Mouse (Mus musculus): ENCODE measurements at regions not wholly inside any gene's neighbourhood (a gene's known extent, or its start where the extent isn't known, plus 50 kb on each side); places are given as distances from the start of the nearest gene placed in this dataset.

DNA sequence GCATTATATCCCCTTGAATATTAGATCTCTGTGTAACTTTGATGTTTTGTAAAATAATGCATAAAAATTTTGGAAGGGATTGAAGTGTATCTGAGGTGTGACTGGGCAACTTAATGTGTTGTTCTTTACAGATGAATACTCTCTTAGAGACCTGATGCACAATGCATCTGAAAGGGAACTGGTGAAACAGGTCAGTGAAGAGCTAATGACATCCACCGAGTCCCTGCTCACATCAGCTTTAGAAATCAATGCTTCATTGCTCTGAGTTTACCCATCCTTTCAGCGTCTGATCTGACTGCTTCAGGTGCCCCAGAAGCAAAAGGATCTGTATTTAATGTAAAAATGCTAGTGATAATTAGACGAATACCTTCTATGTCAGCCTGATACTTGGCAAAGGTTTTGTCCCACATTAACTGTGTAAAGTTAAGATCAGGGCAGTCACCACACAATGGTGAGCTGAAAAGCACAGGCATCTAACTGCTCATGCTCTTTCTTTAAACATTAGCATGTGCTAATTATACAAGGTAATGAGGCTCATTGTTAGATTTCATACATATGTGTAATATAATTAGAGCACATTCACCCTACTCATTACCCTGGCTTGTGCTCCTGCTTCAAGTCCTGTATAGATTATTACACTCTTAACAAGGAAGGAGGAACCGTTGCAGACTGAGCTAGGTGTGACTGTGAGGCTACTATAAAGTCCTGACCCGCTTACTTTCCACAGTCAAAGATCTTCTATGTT is 204.6 kb upstream of the Tlr4 start:
- no peak for DNase-seq (ENCODE audit: low spot score)

- DNase-seq (ENCODE audit: low spot score): no peak
Observed at GRCm38 (mm10) chr4:66618811-66619440, 208.5 kb upstream of the Tlr4 start.

GRCm38 (mm10) chr4:66617743-66618736 is 209.3 kb upstream of the Tlr4 start:
- no peak for DNase-seq (ENCODE audit: low spot score)

DNA sequence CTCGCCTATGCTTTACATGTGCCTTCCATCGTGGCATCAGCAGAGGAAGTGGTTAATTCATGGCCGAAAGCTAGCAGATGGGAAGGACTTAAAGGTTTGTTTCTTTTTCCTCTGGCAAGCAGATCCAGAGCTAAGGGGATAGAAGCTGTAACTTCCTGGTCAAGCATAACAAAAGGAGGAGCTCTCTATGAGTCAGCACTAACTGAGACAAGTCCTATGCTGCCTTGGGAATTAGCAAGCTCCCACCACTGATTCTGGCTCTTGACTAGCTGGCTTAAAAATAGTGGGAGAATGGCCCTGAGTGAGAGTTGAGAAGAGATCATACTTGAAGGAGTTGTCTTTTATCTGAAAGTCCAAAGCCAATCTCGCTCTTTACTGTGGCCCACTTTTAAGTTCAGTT is 210.3 kb upstream of the Tlr4 start:
- no peak for DNase-seq (ENCODE audit: low spot score)

- DNase-seq (ENCODE audit: low spot score): no peak
Observed at GRCm38 (mm10) chr4:66604849-66605248, 200.4 kb upstream of the Astn2 start.

GRCm38 (mm10) chr4:66598737-66599136 is 194.3 kb upstream of the Astn2 start:
- DNase-seq (ENCODE audit: low spot score): no peak

DNA sequence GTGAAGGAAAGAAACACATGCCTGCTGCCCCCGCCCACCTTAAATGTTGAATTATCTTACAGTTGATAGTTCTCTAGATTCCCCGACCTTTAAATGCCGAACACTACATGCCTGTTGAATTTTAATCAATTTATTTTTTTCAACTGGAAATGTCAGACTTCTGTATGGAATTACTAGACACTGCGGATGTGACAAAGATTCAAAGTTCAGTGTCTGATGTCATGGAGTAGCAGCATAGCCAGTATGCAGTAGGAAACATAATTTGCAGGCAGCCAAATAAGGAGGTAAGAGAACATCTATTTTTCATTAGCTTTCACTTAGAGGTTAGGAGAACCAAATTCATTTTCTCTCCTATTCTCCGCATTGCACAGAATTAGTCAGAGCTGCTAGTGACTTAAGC is 182.2 kb upstream of the Astn2 start:
- DNase-seq (ENCODE audit: low spot score): no peak

DNA sequence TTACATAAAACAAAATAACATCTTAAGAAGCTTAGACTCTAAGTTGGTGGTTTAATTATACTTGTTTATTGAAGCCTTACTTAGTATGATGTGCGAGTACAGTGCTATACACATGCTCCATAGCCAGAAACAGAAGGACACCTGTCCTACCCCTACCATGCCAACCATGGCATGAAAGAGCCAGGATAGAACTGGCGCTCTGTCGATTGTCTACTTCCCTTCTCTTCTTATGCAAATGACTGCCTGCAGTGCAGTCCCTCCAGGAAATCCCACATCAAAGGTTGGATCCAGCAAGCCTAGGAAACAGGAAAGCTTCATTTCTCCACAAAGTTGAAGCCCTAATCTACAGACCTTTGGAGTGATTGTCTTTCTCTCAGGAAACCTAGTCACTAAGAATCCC is 181.8 kb upstream of the Astn2 start:
- DNase-seq (ENCODE audit: low spot score): no peak

DNA sequence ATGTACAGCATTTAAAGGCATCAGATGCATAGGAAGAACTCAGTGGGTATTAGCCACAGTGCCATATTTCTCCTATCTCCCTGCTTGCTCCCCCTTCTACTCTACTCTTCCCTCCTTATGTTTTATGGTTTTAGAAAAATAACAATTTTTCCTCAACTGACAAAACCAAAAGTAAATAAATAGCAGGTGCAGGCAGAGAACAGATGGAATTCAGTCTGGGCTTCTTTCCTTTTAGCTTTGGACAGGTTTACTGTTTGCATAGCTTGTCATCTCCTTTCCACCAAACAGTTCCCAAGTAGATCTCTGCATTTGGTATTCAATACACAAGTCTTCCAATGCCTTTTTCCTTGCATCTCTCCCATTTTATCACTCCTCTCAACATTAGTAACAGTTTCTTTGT is 152.5 kb upstream of the Astn2 start:
- no peak for DNase-seq (ENCODE audit: low spot score)

DNA sequence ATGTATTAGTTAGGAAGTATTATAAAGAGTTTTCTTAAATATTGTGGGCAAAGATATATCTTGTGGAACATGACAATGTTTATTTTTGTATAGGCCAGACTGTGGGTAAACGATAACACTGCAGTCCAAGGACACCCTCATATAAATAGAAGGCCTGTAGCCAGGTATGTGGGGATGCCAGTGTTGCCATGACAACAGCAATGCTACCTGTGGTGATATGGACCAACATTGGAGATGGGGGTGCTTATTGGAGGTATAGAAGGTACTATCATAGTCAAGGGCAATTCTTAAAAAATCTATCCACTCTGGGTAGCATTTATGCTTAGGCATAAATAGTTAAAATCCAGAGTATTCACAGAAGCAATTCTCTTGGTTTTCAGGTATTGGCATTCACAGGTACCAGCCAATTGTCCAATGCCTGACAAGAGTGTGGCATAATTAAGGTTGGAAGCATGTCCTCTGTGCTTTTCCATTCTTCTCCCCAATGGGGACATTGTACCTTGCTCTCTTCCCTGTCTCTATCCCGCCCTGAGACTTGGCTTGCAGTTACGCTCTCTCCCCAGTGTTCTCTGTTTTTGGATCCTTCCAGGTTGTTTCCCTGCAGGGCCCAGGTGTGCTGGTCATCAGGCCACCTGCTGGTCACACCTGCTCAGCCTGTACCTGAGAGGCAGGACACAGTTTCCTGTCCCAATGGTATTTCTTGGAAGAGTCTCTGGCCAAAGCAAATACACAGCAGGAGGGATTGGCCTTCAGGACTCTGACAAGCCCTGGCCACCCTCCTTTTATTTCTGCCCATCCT is 146.1 kb upstream of the Astn2 start:
- no peak for DNase-seq (ENCODE audit: low spot score)

DNA sequence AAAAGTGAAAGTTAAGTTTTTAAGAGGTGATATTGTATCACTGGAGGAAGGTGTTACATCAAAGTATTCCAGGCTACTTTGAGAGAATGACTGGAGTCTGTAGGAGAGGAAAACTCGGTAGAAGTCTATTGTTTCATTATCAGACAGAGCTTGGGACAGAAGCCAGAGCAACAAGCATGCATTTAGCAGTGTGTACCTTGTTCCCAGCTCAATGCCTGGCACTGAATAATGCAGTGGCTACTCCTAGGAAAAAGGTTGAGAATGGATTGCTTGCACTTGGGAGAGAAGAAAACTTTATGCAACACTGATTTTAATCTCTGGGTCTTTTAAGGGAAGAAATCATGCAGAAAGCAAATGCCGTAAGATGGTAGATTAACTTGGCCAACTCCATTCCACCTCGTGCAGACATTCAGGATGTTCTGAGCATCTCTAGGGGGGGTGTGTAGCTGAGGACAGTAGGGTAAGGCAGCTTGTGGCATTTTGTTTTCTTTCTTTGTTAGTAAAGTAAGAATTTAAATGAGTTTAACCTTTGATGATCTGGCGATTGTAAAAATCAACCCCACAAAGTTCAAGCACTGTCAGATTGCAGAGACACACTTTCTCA is 138.5 kb upstream of the Astn2 start:
- DNase-seq (ENCODE audit: low spot score): no peak

- DNase-seq (ENCODE audit: low spot score): no peak
Observed at GRCm38 (mm10) chr4:66524456-66524855, 120.0 kb upstream of the Astn2 start.

- no peak for DNase-seq (ENCODE audit: low spot score)
Observed at GRCm38 (mm10) chr4:66523886-66524245, 119.5 kb upstream of the Astn2 start.

- no peak for DNase-seq (ENCODE audit: low spot score)
Observed at GRCm38 (mm10) chr4:66523238-66523885, 119.0 kb upstream of the Astn2 start.

- DNase-seq (ENCODE audit: low spot score): no peak
Observed at GRCm38 (mm10) chr4:66522097-66522809, 117.8 kb upstream of the Astn2 start.

DNA sequence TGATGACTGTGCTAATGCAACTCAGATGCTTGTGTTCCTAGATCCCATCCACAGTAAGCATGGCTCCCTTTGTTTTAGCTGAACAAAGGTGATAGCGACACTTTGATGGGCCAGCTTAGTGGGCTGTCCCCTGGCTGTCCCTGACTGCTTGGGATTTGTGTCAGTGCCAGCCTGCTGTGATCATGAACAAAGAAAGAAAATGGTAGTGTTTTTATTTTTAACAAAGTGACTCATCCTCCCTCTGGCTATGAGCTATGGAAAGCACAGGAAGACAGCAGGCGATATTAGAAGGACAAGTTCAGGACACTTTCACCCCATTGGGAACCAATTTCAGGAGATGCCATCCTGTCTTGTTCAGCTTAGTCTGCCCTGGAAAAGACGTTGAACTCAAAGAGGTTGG is 116.4 kb upstream of the Astn2 start:
- no peak for DNase-seq (ENCODE audit: low spot score)

DNA sequence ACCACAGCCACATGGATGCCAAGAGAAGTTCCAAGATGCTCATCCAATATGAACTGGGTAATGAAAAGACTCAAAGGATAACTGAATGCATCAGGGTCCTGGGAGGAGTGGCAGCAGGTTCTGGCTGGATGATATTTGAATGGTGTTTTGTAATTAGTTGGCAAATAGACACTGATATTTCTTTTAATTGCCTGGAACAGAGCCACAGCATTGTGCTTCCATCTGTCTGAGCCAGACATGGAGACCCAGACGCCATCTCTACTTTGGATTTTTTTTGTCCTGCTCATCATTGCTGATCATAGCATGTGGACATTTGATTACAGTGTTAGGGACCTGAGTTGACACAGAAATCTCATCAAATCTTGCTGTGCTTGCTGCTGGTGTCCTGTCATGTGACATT is 111.4 kb upstream of the Astn2 start:
- peak; percentile 27 for DNase-seq (ENCODE audit: low spot score)

- DNase-seq (ENCODE audit: low spot score): no peak
Observed at GRCm38 (mm10) chr4:66483496-66483895, 79.1 kb upstream of the Astn2 start.

DNA sequence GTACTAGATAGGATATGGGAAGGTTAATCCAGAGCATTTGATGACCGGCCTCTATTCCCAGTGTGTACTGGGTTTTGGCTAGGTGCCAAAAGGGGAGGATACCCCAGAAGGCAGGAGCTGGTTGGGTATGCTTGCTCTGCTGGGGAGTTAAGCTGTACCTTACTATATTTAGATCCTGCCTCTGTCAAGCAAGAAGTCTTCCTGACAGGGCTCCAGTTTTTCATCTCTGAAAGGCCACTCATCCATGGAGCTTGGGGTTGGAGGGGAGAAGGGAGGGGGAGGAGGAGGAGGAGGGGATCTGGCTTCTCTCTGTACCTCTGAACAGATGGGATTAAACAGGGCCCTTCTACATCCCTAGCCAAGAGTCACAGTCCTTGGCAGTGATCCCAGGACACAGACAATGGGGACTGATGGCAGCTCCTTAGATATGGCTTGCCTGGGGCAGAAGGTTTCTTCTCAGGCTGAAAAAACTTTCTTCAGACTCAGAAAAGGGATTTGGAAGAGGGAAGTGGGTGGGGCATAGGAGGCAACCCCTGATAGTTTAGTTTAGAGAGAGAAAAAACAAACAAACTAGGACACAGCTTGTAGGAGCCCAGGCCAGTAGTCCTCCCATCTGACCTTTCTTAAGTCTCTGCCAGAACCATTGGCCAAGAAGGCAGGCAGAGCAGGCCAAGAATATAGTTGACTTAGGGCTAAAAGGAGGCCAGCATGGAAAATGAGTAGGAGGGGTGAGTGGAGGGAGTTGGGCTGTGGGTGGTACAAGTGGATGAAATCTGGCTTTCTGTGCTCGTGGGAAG is 78.3 kb upstream of the Astn2 start:
- DNase-seq (ENCODE audit: low spot score): peak; percentile 18
